Mouse (Mus musculus): ENCODE results near the gene Vwc2l.

GRCm38 (mm10) chr1:70725045-70725444, 470 bp upstream of the Vwc2l start:
- TF ChIP-seq GATA1 (IDR thresholded peaks at IDR 0.05; ENCODE audit: borderline replicate concordance, low read length) (no peak), FLI1 (IDR thresholded peaks at IDR 0.05; ENCODE audit: low read length) (no peak)

Data from megakaryocyte, embryonic 14.5 days (primary cell).